Mouse (Mus musculus) intestine, embryonic 14.5 days (tissue): Measurements from ENCODE around the gene Lhfpl2. TPM values are rescaled to one million over a fixed set of nuclear protein-coding genes. Genes with fewer than 3 reads are reported as not detected.
A peak's percentile ranks its signal among the peaks of the same experiment; 100 is the strongest.
"Not testable (repeated sequence)": the region's sequence is repeated elsewhere in the genome, so short reads cannot be mapped to it uniquely, and the experiment has no call there.

Experiments
- ATAC-seq: fragments of 200-750 bp; cut with Nextera tagmentation; replicated peaks from 2 replicates; pipeline ENCODE4 v1.8.0; 2017; ENCODE audit warnings: low read depth, moderate number of reproducible peaks, moderate TSS enrichment, moderate library complexity; ENCODE audit not compliant: low FRiP score, low TSS enrichment
- DNase-seq: peaks from one replicate; pipeline ENCODE4 v3.0.0-alpha.2; 2018; ENCODE audit warnings: low spot score
- H3K27ac ChIP-seq: fragments of 300-500 bp; sonication (generic); 2 replicates; pipeline ENCODE4 v1.5.1; 2014; ENCODE audit warnings: low read depth, mild to moderate bottlenecking, control low read depth
- H3K27me3 ChIP-seq: fragments of 300-500 bp; sonication (generic); replicated peaks from 2 replicates; pipeline ENCODE4 v1.6.1; 2014; ENCODE audit warnings: low read length, control low read depth; ENCODE audit not compliant: control insufficient read depth, insufficient read depth
- H3K36me3 ChIP-seq: fragments of 300-500 bp; sonication (generic); 2 replicates; pipeline ENCODE4 v1.6.1; 2014; ENCODE audit warnings: low read length, control low read depth; ENCODE audit not compliant: control insufficient read depth, insufficient read depth
- H3K4me1 ChIP-seq: fragments of 300-500 bp; sonication (generic); replicated peaks from 2 replicates; pipeline ENCODE4 v1.6.1; 2014; ENCODE audit warnings: low read length, control low read depth, mixed read lengths; ENCODE audit not compliant: control insufficient read depth, insufficient read depth
- H3K4me2 ChIP-seq: fragments of 300-500 bp; sonication (generic); 2 replicates; pipeline ENCODE4 v1.6.1; 2014; ENCODE audit warnings: low read length
- H3K4me3 ChIP-seq: fragments of 300-500 bp; sonication (generic); 2 replicates; pipeline ENCODE4 v1.5.1; 2014; ENCODE audit warnings: low read depth, low read length, control low read depth, mixed read lengths
- H3K9ac ChIP-seq: fragments of 300-500 bp; sonication (generic); 2 replicates; pipeline ENCODE4 v1.6.1; 2014; ENCODE audit warnings: mild to moderate bottlenecking, low read length
- H3K9me3 ChIP-seq: fragments of 300-500 bp; sonication (generic); 2 replicates; pipeline ENCODE4 v1.6.1; 2016; ENCODE audit warnings: low read length, control low read depth; ENCODE audit not compliant: control insufficient read depth
- WGBS: fragments of 180-500 bp; shearing (Covaris S2); extraction: QIAGEN DNeasy Blood & Tissue Kit; methylation state at CpG from one replicate; pipeline ENCODE4 v1.1.7; 2014; 5-methylcytosine and 5-hydroxymethylcytosine counted together
- polyA plus RNA-seq: library from polyadenylated mRNA; unstranded; fragments of >200 nt; fragmentation: Nextera tagmentation; extraction: Ambion mirVana; gene quantifications from 2 replicates; pipeline ENCODE4 v1.2.1, GENCODE M21; 2014

Gene Lhfpl2
- polyA plus RNA-seq: 17.3 and 17.9 TPM in 2 replicates

GRCm38 (mm10) chr13:94057563-94058560 lies at the start of gene Lhfpl2:
Lhfpl2 (plus strand) TSS chr13:94057796.
- peak within 1 kb of the TSS; percentile 80 for H3K27ac ChIP-seq
- H3K4me3 ChIP-seq: peak within 1 kb of the TSS; percentile 74
- H3K4me1 ChIP-seq: peaks cover 16% of the 10 kb centered on the region
- H3K9ac ChIP-seq: peak within 1 kb of the TSS; percentile 69
- DNase-seq (peak; percentile 84), ATAC-seq (peak; percentile 86)
- WGBS: 2% methylated on average over 80 of the region's 85 CpGs
- no peaks in the 10 kb centered on the region for H3K36me3 ChIP-seq
- peaks cover 5% of the 10 kb centered on the region; the same call in 1 of the 2 replicates for H3K9me3 ChIP-seq
- H3K4me2 ChIP-seq: peak within 1 kb of the TSS; percentile 66
- no peaks in the 10 kb centered on the region for H3K27me3 ChIP-seq

- H3K9ac ChIP-seq: no peak overlapping the region
- DNase-seq: no peak
- no peak overlapping the region for H3K27ac ChIP-seq
- 0 out of 2 replicates have a peak, but pooled peaks cover 5% of the 10 kb centered on the region for H3K4me1 ChIP-seq
- H3K9me3 ChIP-seq: no peaks in the 10 kb centered on the region
- H3K27me3 ChIP-seq: no peaks in the 10 kb centered on the region
- no peaks in the 10 kb centered on the region for H3K36me3 ChIP-seq
- no peak for ATAC-seq
- no peak overlapping the region for H3K4me2 ChIP-seq
- WGBS: 84% methylated on average over 4 of the region's 4 CpGs
- no peak overlapping the region for H3K4me3 ChIP-seq
Measured at GRCm38 (mm10) chr13:94011996-94012575, 45.5 kb upstream of the Lhfpl2 start.

- ATAC-seq (no peak), DNase-seq (no peak)
- no peaks in the 10 kb centered on the region for H3K27me3 ChIP-seq
- H3K36me3 ChIP-seq: no peaks in the 10 kb centered on the region
- H3K9ac ChIP-seq: no peak overlapping the region
- no peak overlapping the region for H3K4me2 ChIP-seq
- H3K9me3 ChIP-seq: no peaks in the 10 kb centered on the region
- 74% methylated on average over 10 of the region's 10 CpGs for WGBS
- 0 out of 2 replicates have a peak, but pooled peaks cover 5% of the 10 kb centered on the region for H3K4me1 ChIP-seq
- H3K4me3 ChIP-seq: no peak overlapping the region
- no peak overlapping the region for H3K27ac ChIP-seq
Measured at GRCm38 (mm10) chr13:94013986-94014385, 43.6 kb upstream of the Lhfpl2 start.

GRCm38 (mm10) chr13:94024575-94024974 lies 33.0 kb upstream of the Lhfpl2 start:
- not testable (repeated sequence) for ATAC-seq, H3K36me3 ChIP-seq, H3K27me3 ChIP-seq, DNase-seq, H3K9ac ChIP-seq, H3K4me3 ChIP-seq, H3K4me1 ChIP-seq, H3K4me2 ChIP-seq, H3K9me3 ChIP-seq, H3K27ac ChIP-seq
- 81% methylated on average over 9 of the region's 13 CpGs for WGBS

GRCm38 (mm10) chr13:94029147-94029546 lies 28.4 kb upstream of the Lhfpl2 start:
- Histone ChIP-seq H3K4me1 (no peaks in the 10 kb centered on the region), H3K4me3 (no peak overlapping the region), H3K36me3 (no peaks in the 10 kb centered on the region), H3K9me3 (no peaks in the 10 kb centered on the region), H3K9ac (no peak overlapping the region), H3K27ac (no peak overlapping the region), H3K4me2 (no peak overlapping the region), H3K27me3 (no peaks in the 10 kb centered on the region)
- 90% methylated on average over 10 of the region's 10 CpGs for WGBS
- DNase-seq (no peak), ATAC-seq (no peak)

GRCm38 (mm10) chr13:94030551-94030950 lies 27.0 kb upstream of the Lhfpl2 start:
- H3K4me3 ChIP-seq: no peak overlapping the region
- no peaks in the 10 kb centered on the region for H3K36me3 ChIP-seq
- no peaks in the 10 kb centered on the region for H3K4me1 ChIP-seq
- DNase-seq: no peak
- H3K27ac ChIP-seq: no peak overlapping the region
- no peak for ATAC-seq
- no peaks in the 10 kb centered on the region for H3K27me3 ChIP-seq
- no peak overlapping the region for H3K9ac ChIP-seq
- H3K9me3 ChIP-seq: no peaks in the 10 kb centered on the region
- 81% methylated on average over 2 of the region's 2 CpGs for WGBS
- H3K4me2 ChIP-seq: no peak overlapping the region

- ATAC-seq (no peak), DNase-seq (no peak)
- Histone ChIP-seq H3K4me3 (no peak overlapping the region), H3K4me1 (peaks cover 13% of the 10 kb centered on the region; the same call in 1 of the 2 replicates), H3K9me3 (no peaks in the 10 kb centered on the region), H3K4me2 (no peak overlapping the region), H3K27me3 (no peaks in the 10 kb centered on the region), H3K9ac (no peak overlapping the region), H3K36me3 (no peaks in the 10 kb centered on the region), H3K27ac (peak overlapping the region; percentile 49)
- 34% methylated on average over 6 of the region's 6 CpGs for WGBS
Measured at GRCm38 (mm10) chr13:94037313-94038051, 20.1 kb upstream of the Lhfpl2 start.

- WGBS: 3% methylated on average over 2 of the region's 2 CpGs
- DNase-seq (no peak), ATAC-seq (no peak)
- Histone ChIP-seq H3K27me3 (no peaks in the 10 kb centered on the region), H3K4me2 (no peak overlapping the region), H3K9ac (no peak overlapping the region), H3K4me3 (no peak overlapping the region), H3K36me3 (no peaks in the 10 kb centered on the region), H3K27ac (peak overlapping the region; percentile 49; the same call in 1 of the 2 replicates), H3K9me3 (no peaks in the 10 kb centered on the region), H3K4me1 (peaks cover 13% of the 10 kb centered on the region; the same call in 1 of the 2 replicates)
Measured at GRCm38 (mm10) chr13:94038052-94038340, 19.6 kb upstream of the Lhfpl2 start.
